8 mouse cellular contexts compared by ENCODE assay signal in genomic region chr9:49341044-49341365, GRCm38 (mm10). TPM values are rescaled to one million over a fixed set of nuclear protein-coding genes. Genes with fewer than 3 reads are reported as not detected.
DNase-seq lines count a peak whose midpoint lies in the region; ATAC-seq and TF ChIP-seq lines count a peak whose summit lies in the region.

No protein-coding gene starts in this region.

- no peaks in the 10 kb centered on the region for H3K9me3 ChIP-seq in heart, postnatal 0 days (replicated peaks; ENCODE audit: control insufficient read depth, low read length)
- no peaks in the 10 kb centered on the region for H3K9me3 ChIP-seq in midbrain, embryonic 15.5 days

- 2% methylated on average over 10 of the region's 10 CpGs for WGBS in heart, postnatal 0 days
- WGBS in midbrain, embryonic 15.5 days, result 2% methylated on average over 10 of the region's 10 CpGs

- H3K4me2 ChIP-seq in heart, postnatal 0 days (ENCODE audit: low read depth, low read length), result no peak overlapping the region
- peak overlapping the region; percentile 78 for H3K4me2 ChIP-seq in midbrain, embryonic 15.5 days

- no peaks in the 10 kb centered on the region for H3K36me3 ChIP-seq in heart, postnatal 0 days (replicated peaks; ENCODE audit: control insufficient read depth, insufficient read depth, low read length)
- H3K36me3 ChIP-seq in midbrain, embryonic 15.5 days (replicated peaks), result no peaks in the 10 kb centered on the region

- peak; percentile 37 to 41 for DNase-seq in layer of hippocampus, postnatal 10 days (ENCODE audit: low spot score in 2 of 2)
- no peak for DNase-seq in layer of hippocampus, adult 8-10 months (ENCODE audit: low spot score in 2 of 2)
- peak; percentile 8 for DNase-seq in c-Kit-positive CD71-positive TER-119-negative erythroid progenitor cells, embryonic 14.5 days (ENCODE audit: low read depth)
- peak; percentile 52 for DNase-seq in heart, postnatal 0 days (ENCODE audit: low spot score)
- peak; percentile 19 to 71 for DNase-seq in kidney, postnatal 36 days
- DNase-seq in gastrocnemius, postnatal 25 days, result no peak

- ATAC-seq in heart, postnatal 0 days (ENCODE audit: insufficient read depth, low read depth), result peak; percentile 39; the same call in 1 of the 2 replicates
- ATAC-seq in midbrain, embryonic 15.5 days (replicated peaks), result no peak
- no peak for ATAC-seq in activated CD4-positive, CD25-positive, alpha-beta regulatory T cell, adult 4 months

- no peak overlapping the region for H3K9ac ChIP-seq in heart, postnatal 0 days (replicated peaks; ENCODE audit: low read depth, low read length)
- H3K9ac ChIP-seq in midbrain, embryonic 15.5 days, result no peak overlapping the region

- H3K4me3 ChIP-seq in heart, postnatal 0 days (ENCODE audit: low read depth, low read length), result no peak overlapping the region
- peak overlapping the region; percentile 49 for H3K4me3 ChIP-seq in midbrain, embryonic 15.5 days

- no peak overlapping the region for H3K27ac ChIP-seq in heart, postnatal 0 days (ENCODE audit: low read depth)
- H3K27ac ChIP-seq in midbrain, embryonic 15.5 days, result no peak overlapping the region

- H3K27me3 ChIP-seq in heart, postnatal 0 days (ENCODE audit: control insufficient read depth, insufficient read depth, low read length), result peaks cover 30% of the 10 kb centered on the region
- H3K27me3 ChIP-seq in midbrain, embryonic 15.5 days (replicated peaks), result peaks cover 39% of the 10 kb centered on the region

- no peaks in the 10 kb centered on the region for H3K4me1 ChIP-seq in heart, postnatal 0 days (ENCODE audit: control insufficient read depth, insufficient read depth)
- H3K4me1 ChIP-seq in midbrain, embryonic 15.5 days, result peaks cover 13% of the 10 kb centered on the region

- TF ChIP-seq CTCF in heart, postnatal 0 days (IDR thresholded peaks at IDR 0.05; ENCODE audit: low read depth), result no peak

- no peak for TF ChIP-seq EP300 in heart, postnatal 0 days (IDR thresholded peaks at IDR 0.05; ENCODE audit: low read depth)

RNA-seq across cellular contexts. Expression of gene Drd2, which starts 0.6 kb away (rescaled TPM):
- total RNA-seq in layer of hippocampus, postnatal 10 days (2021), result 1 to 10 TPM; 3.6 to 4.3 TPM
- total RNA-seq in layer of hippocampus, adult 8-10 months (2022), result 1 to 10 TPM; 2.9 to 3.4 (median 3.1) TPM
- total RNA-seq in heart, postnatal 0 days (2014; rRNA removed; ENCODE audit: low replicate concordance), result 1.0 TPM in 1 of 2 replicates, not detected in the other
- polyA plus RNA-seq in heart, postnatal 0 days (2015; fragmentation: Nextera tagmentation; extraction: Ambion mirVana), result 0.12 and 0.18 TPM in 2 replicates
- 6.7 and 7.0 TPM in 2 replicates for polyA plus RNA-seq in midbrain, embryonic 15.5 days (2015; fragmentation: Nextera tagmentation; extraction: Ambion mirVana)
- polyA plus RNA-seq in activated CD4-positive, CD25-positive, alpha-beta regulatory T cell, adult 4 months (2017; shearing (Covaris generic)), result not detected
- total RNA-seq in gastrocnemius, postnatal 25 days (2021), result not detected

Comparison
In these comparisons a context has a peak if more than half of its experiments do, and no peak if none do; other contexts are left out.
1. DNase-seq: peak in layer of hippocampus, postnatal 10 days (2 of 2), c-Kit-positive CD71-positive TER-119-negative erythroid progenitor cells, embryonic 14.5 days (single experiment), heart, postnatal 0 days (single experiment) and kidney, postnatal 36 days (2 of 2); none in layer of hippocampus, adult 8-10 months (0 of 2) and gastrocnemius, postnatal 25 days (single experiment).